In the genomic region with DNA sequence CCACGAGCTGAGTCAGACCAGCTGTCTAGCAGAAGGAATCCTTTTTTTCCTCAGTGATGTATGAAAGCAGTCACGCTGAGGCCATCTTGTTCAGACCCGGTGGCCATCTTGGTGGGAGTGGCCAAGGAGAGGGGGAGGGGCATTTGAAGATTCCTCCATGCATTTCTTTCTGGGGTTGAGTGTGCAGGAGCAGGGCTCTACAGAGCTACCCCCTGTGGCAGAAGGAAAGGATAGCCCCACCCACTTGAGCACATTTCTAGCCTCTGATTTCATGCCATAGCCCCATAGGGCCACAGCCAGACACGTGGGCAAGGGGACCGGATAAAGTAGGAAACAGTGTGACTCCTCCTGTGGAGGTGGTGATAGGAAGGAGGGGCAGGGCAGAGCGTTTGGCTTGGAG, we compare ENCODE assay signal across 26 mouse cellular contexts.
DNase-seq lines count a peak whose midpoint lies in the region; ATAC-seq and TF ChIP-seq lines count a peak whose summit lies in the region.
"Had no signal": no experiment of that assay in that cellular context is flagged by ENCODE, and none has a peak within 500 bp of the region (broad histone marks: within the 10 kb centered on the region; RNA-seq: fewer than 3 reads in every experiment).

No protein-coding gene starts in this region.

- DNase-seq in stomach, postnatal 0 days (ENCODE audit: low spot score) = no peak
- DNase-seq in R1 (ENCODE audit: low read depth, low spot score) = peak; percentile 93
- no peak for DNase-seq in neural tube, embryonic 10.5 days (ENCODE audit: extremely low spot score, low spot score)
- no peak for DNase-seq in right cerebral cortex, postnatal 4 days
- DNase-seq: adrenal gland, postnatal 10 days; B cell, adult 2 months; cerebellum, adult 11 months; cerebellum, adult 9-10 months; cerebellum, postnatal 36 days; gastrocnemius, postnatal 10 days; heart, postnatal 14 days; kidney, postnatal 4 days; lung, postnatal 36 days; thymus, postnatal 14 days had no signal

- ATAC-seq in hindbrain, embryonic 15.5 days (ENCODE audit: low FRiP score, low read depth) = peak; percentile 48; the same call in 1 of the 2 replicates
- ATAC-seq in hindbrain, embryonic 12.5 days (ENCODE audit: low FRiP score) = no peak
- ATAC-seq in stomach, embryonic 14.5 days (ENCODE audit: insufficient number of reproducible peaks, insufficient read depth, low FRiP score, low read depth) = 0 out of 2 replicates have a peak, but pooled peaks have one; percentile 14
- ATAC-seq in stomach, postnatal 0 days (ENCODE audit: low FRiP score, low TSS enrichment) = no peak
- ATAC-seq: intestine, embryonic 16.5 days had no signal

- 68% methylated on average over 6 of the region's 6 CpGs for WGBS in hindbrain, embryonic 15.5 days
- WGBS in hindbrain, embryonic 12.5 days = 85% methylated on average over 6 of the region's 6 CpGs
- 75% methylated on average over 6 of the region's 6 CpGs for WGBS in stomach, embryonic 14.5 days
- WGBS in stomach, postnatal 0 days = 72% methylated on average over 6 of the region's 6 CpGs

- H3K4me2 ChIP-seq in hindbrain, embryonic 15.5 days = no peak overlapping the region
- H3K4me2 ChIP-seq in hindbrain, embryonic 12.5 days (replicated peaks) = no peak overlapping the region
- H3K4me2 ChIP-seq in stomach, embryonic 14.5 days (replicated peaks; ENCODE audit: low read depth, low read length) = no peak overlapping the region
- no peak overlapping the region for H3K4me2 ChIP-seq in stomach, postnatal 0 days (replicated peaks; ENCODE audit: low read depth)
- H3K4me2 ChIP-seq: embryonic facial prominence, embryonic 12.5 days; hindbrain, embryonic 13.5 days; limb, embryonic 13.5 days; liver, embryonic 11.5 days; midbrain, embryonic 11.5 days; neural tube, embryonic 13.5 days; stomach, embryonic 15.5 days had no signal

- 0 out of 2 replicates have a peak, but pooled peaks cover 3% of the 10 kb centered on the region for H3K36me3 ChIP-seq in hindbrain, embryonic 15.5 days
- H3K36me3 ChIP-seq in hindbrain, embryonic 12.5 days = peaks cover 8% of the 10 kb centered on the region; the same call in 1 of the 2 replicates
- H3K36me3 ChIP-seq in stomach, embryonic 14.5 days (ENCODE audit: control insufficient read depth, insufficient read depth, low read length) = no peaks in the 10 kb centered on the region
- no peaks in the 10 kb centered on the region for H3K36me3 ChIP-seq in stomach, postnatal 0 days (ENCODE audit: control insufficient read depth, insufficient read depth, low read length)
- H3K36me3 ChIP-seq: embryonic facial prominence, embryonic 12.5 days; limb, embryonic 13.5 days; stomach, embryonic 15.5 days had no signal

- H3K9me3 ChIP-seq in hindbrain, embryonic 15.5 days = no peaks in the 10 kb centered on the region
- no peaks in the 10 kb centered on the region for H3K9me3 ChIP-seq in hindbrain, embryonic 12.5 days (replicated peaks)
- H3K9me3 ChIP-seq in stomach, embryonic 14.5 days (ENCODE audit: control insufficient read depth, low read depth, low read length) = no peaks in the 10 kb centered on the region
- no peaks in the 10 kb centered on the region for H3K9me3 ChIP-seq in stomach, postnatal 0 days (ENCODE audit: control insufficient read depth, low read length)
- H3K9me3 ChIP-seq: embryonic facial prominence, embryonic 12.5 days; hindbrain, embryonic 13.5 days; limb, embryonic 13.5 days; neural tube, embryonic 13.5 days; stomach, embryonic 15.5 days had no signal

- H3K9ac ChIP-seq in hindbrain, embryonic 15.5 days = no peak overlapping the region
- H3K9ac ChIP-seq in hindbrain, embryonic 12.5 days = no peak overlapping the region
- H3K9ac ChIP-seq in stomach, embryonic 14.5 days (replicated peaks; ENCODE audit: low read depth, low read length) = no peak overlapping the region
- H3K9ac ChIP-seq in stomach, postnatal 0 days (ENCODE audit: low read length) = no peak overlapping the region
- H3K9ac ChIP-seq: embryonic facial prominence, embryonic 12.5 days; hindbrain, embryonic 13.5 days; limb, embryonic 13.5 days; neural tube, embryonic 13.5 days; stomach, embryonic 15.5 days had no signal

- H3K27me3 ChIP-seq in hindbrain, embryonic 15.5 days = no peaks in the 10 kb centered on the region
- H3K27me3 ChIP-seq in hindbrain, embryonic 12.5 days = no peaks in the 10 kb centered on the region
- no peaks in the 10 kb centered on the region for H3K27me3 ChIP-seq in stomach, embryonic 14.5 days (ENCODE audit: control insufficient read depth, insufficient read depth, low read length)
- H3K27me3 ChIP-seq in stomach, postnatal 0 days (ENCODE audit: control insufficient read depth, insufficient read depth, low read length) = no peaks in the 10 kb centered on the region
- H3K27me3 ChIP-seq: embryonic facial prominence, embryonic 12.5 days; hindbrain, embryonic 13.5 days; limb, embryonic 13.5 days; neural tube, embryonic 13.5 days; stomach, embryonic 15.5 days had no signal

- no peaks in the 10 kb centered on the region for H3K4me1 ChIP-seq in hindbrain, embryonic 15.5 days (replicated peaks)
- H3K4me1 ChIP-seq in hindbrain, embryonic 12.5 days = no peaks in the 10 kb centered on the region
- 0 out of 2 replicates have a peak, but pooled peaks cover 2% of the 10 kb centered on the region for H3K4me1 ChIP-seq in stomach, embryonic 14.5 days (ENCODE audit: control insufficient read depth, insufficient read depth, low read length)
- H3K4me1 ChIP-seq in stomach, postnatal 0 days (replicated peaks; ENCODE audit: control insufficient read depth, insufficient read depth) = no peaks in the 10 kb centered on the region
- H3K4me1 ChIP-seq: embryonic facial prominence, embryonic 12.5 days; hindbrain, embryonic 13.5 days; limb, embryonic 13.5 days; neural tube, embryonic 13.5 days; stomach, embryonic 15.5 days had no signal

- TF ChIP-seq EP300 in stomach, postnatal 0 days (optimal IDR thresholded peaks at IDR 0.05) = no peak

- no peak overlapping the region for H3K4me3 ChIP-seq in hindbrain, embryonic 15.5 days
- no peak overlapping the region for H3K4me3 ChIP-seq in hindbrain, embryonic 12.5 days
- no peak overlapping the region for H3K4me3 ChIP-seq in stomach, embryonic 14.5 days (ENCODE audit: low read depth, low read length)
- no peak overlapping the region for H3K4me3 ChIP-seq in stomach, postnatal 0 days (ENCODE audit: low read depth, low read length)
- H3K4me3 ChIP-seq: embryonic facial prominence, embryonic 12.5 days; hindbrain, embryonic 13.5 days; limb, embryonic 13.5 days; myocyte; neural tube, embryonic 13.5 days; stomach, embryonic 15.5 days had no signal

- no peak for TF ChIP-seq CTCF in stomach, postnatal 0 days (IDR thresholded peaks at IDR 0.05; ENCODE audit: low read depth)

- H3K27ac ChIP-seq in hindbrain, embryonic 15.5 days (replicated peaks) = no peak overlapping the region
- no peak overlapping the region for H3K27ac ChIP-seq in hindbrain, embryonic 12.5 days
- no peak overlapping the region for H3K27ac ChIP-seq in stomach, embryonic 14.5 days (ENCODE audit: low read length)
- no peak overlapping the region for H3K27ac ChIP-seq in stomach, postnatal 0 days (replicated peaks)
- H3K27ac ChIP-seq: embryonic facial prominence, embryonic 12.5 days; hindbrain, embryonic 13.5 days; limb, embryonic 13.5 days; neural tube, embryonic 13.5 days; stomach, embryonic 15.5 days had no signal

Comparison
In these comparisons a context has a peak if more than half of its experiments do, and no peak if none do; other contexts are left out.
1. ATAC-seq: peak in hindbrain, embryonic 15.5 days (single experiment) and stomach, embryonic 14.5 days (single experiment); none in hindbrain, embryonic 12.5 days (single experiment) and stomach, postnatal 0 days (single experiment).